ENCODE assay signal across 9 mouse cellular contexts in genomic region chr5:118027101-118027697, GRCm38 (mm10). TPM values are rescaled to one million over a fixed set of nuclear protein-coding genes. Genes with fewer than 3 reads are reported as not detected.
DNase-seq lines count a peak whose midpoint lies in the region; ATAC-seq and TF ChIP-seq lines count a peak whose summit lies in the region.
"Had no signal": no experiment of that assay in that cellular context is flagged by ENCODE, and none has a peak within 500 bp of the region (broad histone marks: within the 10 kb centered on the region; RNA-seq: fewer than 3 reads in every experiment).

No protein-coding gene starts in this region.

- H3K36me3 ChIP-seq in kidney, adult 2 months (ENCODE audit: control insufficient read depth, insufficient read depth, low read length), result no peaks in the 10 kb centered on the region
- H3K36me3 ChIP-seq in embryonic facial prominence, embryonic 12.5 days, result no peaks in the 10 kb centered on the region
- H3K36me3 ChIP-seq in hindbrain, postnatal 0 days (ENCODE audit: insufficient read depth, low read length), result no peaks in the 10 kb centered on the region

- H3K27me3 ChIP-seq in kidney, adult 2 months (replicated peaks; ENCODE audit: control insufficient read depth, insufficient read depth, low read length), result no peaks in the 10 kb centered on the region
- H3K27me3 ChIP-seq in embryonic facial prominence, embryonic 12.5 days, result peaks cover 67% of the 10 kb centered on the region
- H3K27me3 ChIP-seq in hindbrain, postnatal 0 days (ENCODE audit: insufficient read depth, low read length), result peaks cover 34% of the 10 kb centered on the region

- peak overlapping the region; percentile 57; the same call in 1 of the 2 replicates for H3K4me3 ChIP-seq in kidney, adult 2 months (ENCODE audit: insufficient read depth, low read depth, low read length)
- H3K4me3 ChIP-seq in embryonic facial prominence, embryonic 12.5 days, result peak overlapping the region; percentile 73
- H3K4me3 ChIP-seq in hindbrain, postnatal 0 days (ENCODE audit: low read length), result peak overlapping the region; percentile 59

- no peak for ATAC-seq in embryonic facial prominence, embryonic 12.5 days (ENCODE audit: insufficient number of reproducible peaks, insufficient read depth, low FRiP score, low TSS enrichment)
- peak; percentile 27; the same call in 1 of the 2 replicates for ATAC-seq in hindbrain, postnatal 0 days
- no peak for ATAC-seq in erythroid progenitor cell, adult 5-6 weeks (replicated peaks; ENCODE audit: low FRiP score, poor library complexity, severe bottlenecking)

- no peaks in the 10 kb centered on the region for H3K9me3 ChIP-seq in embryonic facial prominence, embryonic 12.5 days
- no peaks in the 10 kb centered on the region for H3K9me3 ChIP-seq in hindbrain, postnatal 0 days (ENCODE audit: low read length)

- H3K9ac ChIP-seq in embryonic facial prominence, embryonic 12.5 days, result peak overlapping the region; percentile 56
- peak overlapping the region; percentile 44; the same call in 1 of the 2 replicates for H3K9ac ChIP-seq in hindbrain, postnatal 0 days (replicated peaks; ENCODE audit: low read length)

- 8% methylated on average over 39 of the region's 39 CpGs for WGBS in kidney, adult 2 months
- under 1% methylated on average over 39 of the region's 39 CpGs for WGBS in embryonic facial prominence, embryonic 12.5 days
- 2% methylated on average over 31 of the region's 39 CpGs for WGBS in hindbrain, postnatal 0 days

- no peak for DNase-seq in kidney, adult 2 months
- DNase-seq in kidney, postnatal 36 days, result no peak
- no peak for DNase-seq in hindbrain, postnatal 0 days (ENCODE audit: low spot score)
- DNase-seq in neural tube, embryonic 10.5 days (ENCODE audit: extremely low spot score, low spot score), result peak; percentile 49
- DNase-seq in adrenal gland, postnatal 14 days, result no peak
- DNase-seq in layer of hippocampus, adult 8-10 months (ENCODE audit: low spot score in 2 of 2), result no peak
- DNase-seq: lung, postnatal 10 days had no signal

- TF ChIP-seq CTCF in kidney, adult 2 months (conservative IDR thresholded peaks at IDR 0.05; ENCODE audit: insufficient read depth, insufficient read length, low read depth, low read length), result no peak
- no peak for TF ChIP-seq CTCF in hindbrain, postnatal 0 days (IDR thresholded peaks at IDR 0.05; ENCODE audit: low read depth)

- no peak overlapping the region for H3K27ac ChIP-seq in kidney, adult 2 months (ENCODE audit: insufficient read depth, low read depth, low read length)
- H3K27ac ChIP-seq in embryonic facial prominence, embryonic 12.5 days, result no peak overlapping the region
- H3K27ac ChIP-seq in hindbrain, postnatal 0 days, result no peak overlapping the region

- H3K4me2 ChIP-seq in embryonic facial prominence, embryonic 12.5 days (replicated peaks), result peak overlapping the region; percentile 100
- peak overlapping the region; percentile 96 for H3K4me2 ChIP-seq in hindbrain, postnatal 0 days (ENCODE audit: low read depth, low read length)

- TF ChIP-seq POLR2A in kidney, adult 2 months (IDR thresholded peaks at IDR 0.05; ENCODE audit: low read depth, low read length), result no peak

- no peaks in the 10 kb centered on the region for H3K4me1 ChIP-seq in kidney, adult 2 months (ENCODE audit: control insufficient read depth, insufficient read depth, low read length)
- H3K4me1 ChIP-seq in embryonic facial prominence, embryonic 12.5 days, result peaks cover 32% of the 10 kb centered on the region
- H3K4me1 ChIP-seq in hindbrain, postnatal 0 days (ENCODE audit: insufficient read depth, low read length), result peaks cover 8% of the 10 kb centered on the region

RNA-seq across cellular contexts. Expression of gene Tesc, which starts 0.3 kb away (rescaled TPM):
- polyA plus RNA-seq in kidney, adult 2 months (2012; rRNA removed), result 33.3 and 38.1 TPM in 2 replicates
- polyA plus RNA-seq in embryonic facial prominence, embryonic 12.5 days (2016; fragmentation: Nextera tagmentation; extraction: Ambion mirVana), result 4.6 and 5.7 TPM in 2 replicates
- 1.4 and 3.8 TPM in 2 replicates for total RNA-seq in hindbrain, postnatal 0 days (2014; rRNA removed)
- polyA plus RNA-seq in hindbrain, postnatal 0 days (2015; fragmentation: Nextera tagmentation; extraction: Ambion mirVana), result 6.9 and 7.5 TPM in 2 replicates
- 78.8 and 80.8 TPM in 2 replicates for total RNA-seq in adrenal gland, postnatal 14 days (2021)
- 10 to 100 TPM; 63.1 to 86.1 (median 73.9) TPM for total RNA-seq in layer of hippocampus, adult 8-10 months (2022)
- not detected in 2 replicates for total RNA-seq in erythroid progenitor cell, adult 5-6 weeks (2015; ENCODE audit: low replicate concordance)
- 0.64 TPM in 1 of 2 replicates, not detected in the other for total RNA-seq in erythroid progenitor cell, adult 5-6 weeks (2017; ENCODE audit: low replicate concordance)

RNA-seq across cellular contexts. Expression of gene Fbxo21, which starts 50.7 kb away (rescaled TPM):
- 67.4 and 75.6 TPM in 2 replicates for polyA plus RNA-seq in kidney, adult 2 months (2012; rRNA removed)
- polyA plus RNA-seq in embryonic facial prominence, embryonic 12.5 days (2016; fragmentation: Nextera tagmentation; extraction: Ambion mirVana), result 100 and 107 TPM in 2 replicates
- total RNA-seq in hindbrain, postnatal 0 days (2014; rRNA removed), result 194 and 198 TPM in 2 replicates
- polyA plus RNA-seq in hindbrain, postnatal 0 days (2015; fragmentation: Nextera tagmentation; extraction: Ambion mirVana), result 126 and 134 TPM in 2 replicates
- total RNA-seq in adrenal gland, postnatal 14 days (2021), result 77.8 and 121 TPM in 2 replicates
- total RNA-seq in layer of hippocampus, adult 8-10 months (2022), result 100 to 1,000 TPM; 125 to 146 (median 137) TPM
- 6.3 TPM in 1 of 2 replicates, not detected in the other for total RNA-seq in erythroid progenitor cell, adult 5-6 weeks (2015; ENCODE audit: low replicate concordance)
- 1.0 and 21.4 TPM in 2 replicates for total RNA-seq in erythroid progenitor cell, adult 5-6 weeks (2017; ENCODE audit: low replicate concordance)

Comparison
In these comparisons a context has a peak if more than half of its experiments do, and no peak if none do; other contexts are left out.
1. RNA of gene Tesc, which starts 0.3 kb away (total RNA-seq): 63.1 to 86.1 TPM in layer of hippocampus, adult 8-10 months and 78.8 to 80.8 TPM in adrenal gland, postnatal 14 days; 1.4 to 3.8 TPM in hindbrain, postnatal 0 days and 0.64 TPM in erythroid progenitor cell, adult 5-6 weeks; every median in the first group is over 10 times any median in the second.
2. Peak in every context shown above with its lines, with median percentiles within 50 percentile points of each other: H3K4me3 ChIP-seq.